Mouse (Mus musculus): ENCODE measurements around the gene Scgb1b7.
"Not testable (repeated sequence)": the region's sequence is repeated elsewhere in the genome, so short reads cannot be mapped to it uniquely, and the experiment has no call there.

Scgb1b7 gene

DNA sequence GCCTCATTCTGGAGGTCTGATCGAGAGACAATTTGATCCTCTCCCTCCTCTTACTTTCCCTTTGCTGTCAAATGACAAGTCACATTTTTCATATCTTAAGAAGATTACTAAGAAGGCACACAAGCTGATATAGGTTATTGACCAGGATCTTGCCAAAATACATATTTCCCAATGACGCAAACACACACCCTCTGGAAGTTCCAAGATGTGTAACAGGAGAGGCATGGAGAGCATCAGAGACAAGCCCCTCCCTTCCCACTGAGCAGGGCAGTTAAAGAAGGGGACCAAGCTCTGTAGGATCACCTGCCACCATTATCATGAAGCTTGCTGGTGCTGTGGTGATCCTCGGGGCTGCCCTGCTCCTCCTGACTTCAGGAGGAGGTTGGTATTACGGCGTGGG, at the start of gene Scgb1b7:
Gene Scgb1b7 (plus strand): TSS at position 301 of the 400 bp plus-strand sequence.
- DNase-seq, result not testable (repeated sequence)

- DNase-seq, result not testable (repeated sequence)
Measured at GRCm38 (mm10) chr7:31705657-31706056, 6.8 kb upstream of the Scgb1b7 start, which contains the start of gene Scgb2b7. Gene Scgb2b7, minus strand, starts transcription at chr7:31705757.
